Mouse (Mus musculus): ENCODE measurements around the gene Mrpl58. TPM values are rescaled to one million over a fixed set of nuclear protein-coding genes. Genes with fewer than 3 reads are reported as not detected.

The Mrpl58 gene
- polyA plus RNA-seq, 1 experiment = 186 TPM

GRCm38 (mm10) chr11:115376722-115377121 lies 26.8 kb upstream of the Mrpl58 start:
- no peaks in the 10 kb centered on the region for H3K79me2 ChIP-seq (ENCODE audit: control insufficient read depth, insufficient read depth)
- no peak overlapping the region for H3K4me3 ChIP-seq (ENCODE audit: insufficient read depth, poor library complexity, severe bottlenecking)
- no peaks in the 10 kb centered on the region for H3K79me3 ChIP-seq (ENCODE audit: low read depth)
- H3ac ChIP-seq (ENCODE audit: control insufficient read depth, insufficient read length, low read depth) = peak overlapping the region; percentile 20
- H3K36me3 ChIP-seq (ENCODE audit: control insufficient read depth, insufficient read depth) = no peaks in the 10 kb centered on the region
- TF ChIP-seq FOSL1 (IDR thresholded peaks at IDR 0.05; ENCODE audit: insufficient read depth, low read length, poor library complexity, severe bottlenecking) (peak; percentile 65), USF1 (IDR thresholded peaks at IDR 0.05; ENCODE audit: low read depth) (no peak), MYOD1 (IDR thresholded peaks at IDR 0.05; ENCODE audit: control insufficient read depth, insufficient read length, low read depth) (no peak), CEBPB (IDR thresholded peaks at IDR 0.05; ENCODE audit: low read depth) (peak; percentile 98), MAX (IDR thresholded peaks at IDR 0.05) (no peak), CTCF (IDR thresholded peaks at IDR 0.05; ENCODE audit: control insufficient read depth, insufficient read depth, insufficient read length) (no peak)
- H3K27me3 ChIP-seq (ENCODE audit: control insufficient read depth, insufficient read depth, insufficient read length) = no peaks in the 10 kb centered on the region

- peaks cover under 1% of the 10 kb centered on the region for H3K79me3 ChIP-seq (ENCODE audit: low read depth)
- no peaks in the 10 kb centered on the region for H3K36me3 ChIP-seq (ENCODE audit: control insufficient read depth, insufficient read depth)
- H3K79me2 ChIP-seq (ENCODE audit: control insufficient read depth, insufficient read depth) = peaks cover 4% of the 10 kb centered on the region
- TF ChIP-seq CEBPB (IDR thresholded peaks at IDR 0.05; ENCODE audit: low read depth) (no peak), MYOD1 (IDR thresholded peaks at IDR 0.05; ENCODE audit: control insufficient read depth, insufficient read length, low read depth) (no peak), MAX (IDR thresholded peaks at IDR 0.05) (no peak), CTCF (IDR thresholded peaks at IDR 0.05; ENCODE audit: control insufficient read depth, insufficient read depth, insufficient read length) (no peak)
- H3K27me3 ChIP-seq (ENCODE audit: control insufficient read depth, insufficient read depth, insufficient read length) = no peaks in the 10 kb centered on the region
- H3ac ChIP-seq (ENCODE audit: control insufficient read depth, insufficient read length, low read depth) = no peak overlapping the region
- no peak overlapping the region for H3K4me3 ChIP-seq (ENCODE audit: insufficient read depth, poor library complexity, severe bottlenecking)
Observed at GRCm38 (mm10) chr11:115377254-115377653, 26.3 kb upstream of the Mrpl58 start.

GRCm38 (mm10) chr11:115377854-115378253 lies 25.7 kb upstream of the Mrpl58 start:
- no peak overlapping the region for H3K4me3 ChIP-seq (ENCODE audit: insufficient read depth, poor library complexity, severe bottlenecking)
- H3ac ChIP-seq (ENCODE audit: control insufficient read depth, insufficient read length, low read depth) = no peak overlapping the region
- H3K36me3 ChIP-seq (ENCODE audit: control insufficient read depth, insufficient read depth) = no peaks in the 10 kb centered on the region
- TF ChIP-seq MAX (IDR thresholded peaks at IDR 0.05) (no peak), MYOD1 (IDR thresholded peaks at IDR 0.05; ENCODE audit: control insufficient read depth, insufficient read length, low read depth) (no peak), FOSL1 (IDR thresholded peaks at IDR 0.05; ENCODE audit: insufficient read depth, low read length, poor library complexity, severe bottlenecking) (no peak), CEBPB (IDR thresholded peaks at IDR 0.05; ENCODE audit: low read depth) (no peak), MYOG (IDR thresholded peaks at IDR 0.05; ENCODE audit: control insufficient read depth, extremely low read depth, insufficient read length) (no peak), CTCF (IDR thresholded peaks at IDR 0.05; ENCODE audit: control insufficient read depth, insufficient read depth, insufficient read length) (no peak), USF1 (IDR thresholded peaks at IDR 0.05; ENCODE audit: low read depth) (no peak)
- H3K79me2 ChIP-seq (ENCODE audit: control insufficient read depth, insufficient read depth) = peaks cover 10% of the 10 kb centered on the region
- H3K27me3 ChIP-seq (ENCODE audit: control insufficient read depth, insufficient read depth, insufficient read length) = no peaks in the 10 kb centered on the region
- H3K79me3 ChIP-seq (ENCODE audit: low read depth) = peaks cover 6% of the 10 kb centered on the region

GRCm38 (mm10) chr11:115381276-115381675 lies 22.3 kb upstream of the Mrpl58 start:
- H3K79me3 ChIP-seq (ENCODE audit: low read depth) = peaks cover 34% of the 10 kb centered on the region
- peak overlapping the region; percentile 79 for H3K4me3 ChIP-seq (ENCODE audit: insufficient read depth, poor library complexity, severe bottlenecking)
- peaks cover 44% of the 10 kb centered on the region for H3K79me2 ChIP-seq (ENCODE audit: control insufficient read depth, insufficient read depth)
- no peak overlapping the region for H3ac ChIP-seq (ENCODE audit: control insufficient read depth, insufficient read length, low read depth)
- H3K36me3 ChIP-seq (ENCODE audit: control insufficient read depth, insufficient read depth) = peaks cover 2% of the 10 kb centered on the region
- TF ChIP-seq MYOG (IDR thresholded peaks at IDR 0.05; ENCODE audit: control insufficient read depth, extremely low read depth, insufficient read length) = no peak
- no peak for TF ChIP-seq USF1 (IDR thresholded peaks at IDR 0.05; ENCODE audit: low read depth)
- no peak for TF ChIP-seq CTCF (IDR thresholded peaks at IDR 0.05; ENCODE audit: control insufficient read depth, insufficient read depth, insufficient read length)
- TF ChIP-seq MAX (IDR thresholded peaks at IDR 0.05) = no peak
- no peak for TF ChIP-seq MYOD1 (IDR thresholded peaks at IDR 0.05; ENCODE audit: control insufficient read depth, insufficient read length, low read depth)
- no peak for TF ChIP-seq FOSL1 (IDR thresholded peaks at IDR 0.05; ENCODE audit: insufficient read depth, low read length, poor library complexity, severe bottlenecking)
- no peak for TF ChIP-seq CEBPB (IDR thresholded peaks at IDR 0.05; ENCODE audit: low read depth)
- no peaks in the 10 kb centered on the region for H3K27me3 ChIP-seq (ENCODE audit: control insufficient read depth, insufficient read depth, insufficient read length)

GRCm38 (mm10) chr11:115381743-115382539 lies 21.6 kb upstream of the Mrpl58 start, which contains the start of gene Cdr2l:
Cdr2l (plus strand) TSS chr11:115381916.
- H3K36me3 ChIP-seq (ENCODE audit: control insufficient read depth, insufficient read depth) = peaks cover 8% of the 10 kb centered on the region
- H3K4me3 ChIP-seq (ENCODE audit: insufficient read depth, poor library complexity, severe bottlenecking) = peak within 1 kb of the TSS; percentile 79
- no peak for TF ChIP-seq USF1 (IDR thresholded peaks at IDR 0.05; ENCODE audit: low read depth)
- peaks cover 50% of the 10 kb centered on the region for H3K79me2 ChIP-seq (ENCODE audit: control insufficient read depth, insufficient read depth)
- no peaks in the 10 kb centered on the region for H3K27me3 ChIP-seq (ENCODE audit: control insufficient read depth, insufficient read depth, insufficient read length)
- peak within 1 kb of the TSS; percentile 84 for H3ac ChIP-seq (ENCODE audit: control insufficient read depth, insufficient read length, low read depth)
- H3K79me3 ChIP-seq (ENCODE audit: low read depth) = peaks cover 40% of the 10 kb centered on the region

- Histone ChIP-seq H3K4me3 (ENCODE audit: insufficient read depth, poor library complexity, severe bottlenecking) (peak overlapping the region; percentile 79), H3K79me2 (ENCODE audit: control insufficient read depth, insufficient read depth) (peaks cover 60% of the 10 kb centered on the region), H3K27me3 (ENCODE audit: control insufficient read depth, insufficient read depth, insufficient read length) (no peaks in the 10 kb centered on the region), H3K79me3 (ENCODE audit: low read depth) (peaks cover 46% of the 10 kb centered on the region), H3K36me3 (ENCODE audit: control insufficient read depth, insufficient read depth) (peaks cover 8% of the 10 kb centered on the region), H3ac (ENCODE audit: control insufficient read depth, insufficient read length, low read depth) (peak overlapping the region; percentile 46)
- TF ChIP-seq MAX (IDR thresholded peaks at IDR 0.05) (no peak), USF1 (IDR thresholded peaks at IDR 0.05; ENCODE audit: low read depth) (no peak), MYOG (IDR thresholded peaks at IDR 0.05; ENCODE audit: control insufficient read depth, extremely low read depth, insufficient read length) (no peak), MYOD1 (IDR thresholded peaks at IDR 0.05; ENCODE audit: control insufficient read depth, insufficient read length, low read depth) (no peak), FOSL1 (IDR thresholded peaks at IDR 0.05; ENCODE audit: insufficient read depth, low read length, poor library complexity, severe bottlenecking) (no peak), CEBPB (IDR thresholded peaks at IDR 0.05; ENCODE audit: low read depth) (no peak), CTCF (IDR thresholded peaks at IDR 0.05; ENCODE audit: control insufficient read depth, insufficient read depth, insufficient read length) (no peak)
Observed at GRCm38 (mm10) chr11:115382891-115383290, 20.7 kb upstream of the Mrpl58 start.
